Mouse (Mus musculus) liver, embryonic 15.5 days (tissue): ENCODE measurements at regions not wholly inside any gene's neighbourhood (a gene's known extent, or its start where the extent isn't known, plus 50 kb on each side); places are given as distances from the start of the nearest gene placed in this dataset.

Source experiments
- ATAC-seq: fragments of 200-750 bp; cut with Nextera tagmentation; 2 replicates; pipeline ENCODE4 v1.8.0; 2017; ENCODE audit warnings: moderate number of reproducible peaks, mild to moderate bottlenecking, moderate library complexity; ENCODE audit not compliant: insufficient read depth
- H3K27ac ChIP-seq: fragments of 300-500 bp; sonication (generic); replicated peaks from 2 replicates; pipeline ENCODE4 v1.5.1; 2015; ENCODE audit warnings: mild to moderate bottlenecking, inconsistent platforms
- H3K27me3 ChIP-seq: fragments of 300-500 bp; sonication (generic); 2 replicates; pipeline ENCODE4 v1.6.1; 2015; ENCODE audit warnings: mild to moderate bottlenecking, inconsistent platforms
- H3K36me3 ChIP-seq: fragments of 300-500 bp; sonication (generic); replicated peaks from 2 replicates; pipeline ENCODE4 v1.6.1; 2015; ENCODE audit warnings: moderate library complexity, mild to moderate bottlenecking, inconsistent platforms
- H3K4me1 ChIP-seq: fragments of 300-500 bp; sonication (generic); replicated peaks from 2 replicates; pipeline ENCODE4 v1.6.1; 2015; ENCODE audit warnings: inconsistent platforms
- H3K4me2 ChIP-seq: fragments of 300-500 bp; sonication (generic); 2 replicates; pipeline ENCODE4 v1.6.1; 2015; ENCODE audit warnings: moderate library complexity, mild to moderate bottlenecking, inconsistent platforms
- H3K4me3 ChIP-seq: fragments of 300-500 bp; sonication (generic); replicated peaks from 2 replicates; pipeline ENCODE4 v1.5.1; 2015; ENCODE audit warnings: mild to moderate bottlenecking, inconsistent platforms
- H3K9ac ChIP-seq: fragments of 300-500 bp; sonication (generic); 2 replicates; pipeline ENCODE4 v1.6.1; 2015; ENCODE audit warnings: moderate library complexity, mild to moderate bottlenecking, inconsistent platforms
- H3K9me3 ChIP-seq: fragments of 300-500 bp; sonication (generic); replicated peaks from 2 replicates; pipeline ENCODE4 v1.6.1; 2016; ENCODE audit warnings: inconsistent platforms
- WGBS: fragments of 180-500 bp; shearing (Covaris S2); methylation state at CpG from one replicate; pipeline ENCODE4 v1.1.7; 2015; ENCODE audit warnings: mixed read lengths; ENCODE audit not compliant: insufficient replicate concordance; 5-methylcytosine and 5-hydroxymethylcytosine counted together

- H3K36me3 ChIP-seq: no peaks in the 10 kb centered on the region
- H3K4me1 ChIP-seq: peaks cover 15% of the 10 kb centered on the region; the same call in 1 of the 2 replicates
- WGBS: 21% methylated on average over 23 of the region's 23 CpGs
- ATAC-seq: peak; percentile 60
- no peak overlapping the region for H3K27ac ChIP-seq
- no peak overlapping the region for H3K4me3 ChIP-seq
- peak overlapping the region; percentile 18 for H3K4me2 ChIP-seq
- no peaks in the 10 kb centered on the region for H3K9me3 ChIP-seq
- H3K9ac ChIP-seq: no peak overlapping the region
- no peaks in the 10 kb centered on the region for H3K27me3 ChIP-seq
Observed at GRCm38 (mm10) chr15:93094202-93095135, 180.5 kb downstream of the Gxylt1 start.

DNA sequence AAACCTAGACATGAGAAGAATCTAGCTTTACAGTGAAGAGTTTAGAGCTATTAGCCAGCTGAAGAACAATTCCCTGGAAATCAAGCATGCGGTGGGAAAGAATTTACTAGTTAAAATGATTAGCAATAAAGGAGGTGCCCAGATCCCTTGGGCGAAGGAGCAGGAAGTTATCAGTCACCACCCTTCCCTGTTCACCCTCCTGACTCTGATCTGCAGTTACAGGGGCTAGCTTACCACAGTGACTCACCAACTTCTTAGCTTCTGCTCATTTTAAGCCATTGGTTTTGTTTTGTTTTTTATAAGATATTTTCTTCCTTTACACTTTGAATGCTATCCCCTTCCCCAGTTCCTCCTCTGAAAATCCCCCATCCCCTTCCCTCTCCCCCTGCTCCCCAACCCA, 183.6 kb downstream of the Gxylt1 start:
- H3K4me2 ChIP-seq: no peak overlapping the region
- H3K9me3 ChIP-seq: no peaks in the 10 kb centered on the region
- no peak for ATAC-seq
- H3K36me3 ChIP-seq: no peaks in the 10 kb centered on the region
- peaks cover 15% of the 10 kb centered on the region; the same call in 1 of the 2 replicates for H3K4me1 ChIP-seq
- 24% methylated on average over 2 of the region's 2 CpGs for WGBS
- no peak overlapping the region for H3K27ac ChIP-seq
- H3K27me3 ChIP-seq: no peaks in the 10 kb centered on the region
- H3K4me3 ChIP-seq: no peak overlapping the region
- H3K9ac ChIP-seq: no peak overlapping the region

DNA sequence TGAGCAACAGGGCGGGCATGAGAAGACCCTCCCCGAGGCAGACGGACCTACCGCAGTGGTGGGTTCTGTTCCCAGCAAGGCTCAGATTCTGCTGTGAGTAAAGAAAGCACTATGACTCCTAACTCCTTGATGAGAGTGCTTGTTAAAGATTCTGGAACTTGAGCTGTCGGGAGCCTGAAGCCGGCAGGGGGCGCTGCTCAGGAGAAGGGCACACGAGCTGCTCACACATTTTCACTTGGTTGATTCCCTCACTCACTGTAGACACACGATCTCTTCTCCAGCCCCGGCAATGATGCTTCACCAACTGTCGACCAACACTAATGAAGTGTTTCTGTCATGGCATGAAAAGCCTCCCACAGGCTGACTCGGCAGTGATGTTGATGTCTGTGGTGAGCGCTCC, 185.6 kb downstream of the Gxylt1 start:
- H3K27me3 ChIP-seq: no peaks in the 10 kb centered on the region
- no peak overlapping the region for H3K4me3 ChIP-seq
- no peak overlapping the region for H3K9ac ChIP-seq
- H3K9me3 ChIP-seq: no peaks in the 10 kb centered on the region
- H3K36me3 ChIP-seq: no peaks in the 10 kb centered on the region
- ATAC-seq: no peak
- H3K4me1 ChIP-seq: peaks cover 10% of the 10 kb centered on the region; the same call in 1 of the 2 replicates
- H3K4me2 ChIP-seq: no peak overlapping the region
- WGBS: 15% methylated on average over 13 of the region's 13 CpGs
- no peak overlapping the region for H3K27ac ChIP-seq

GRCm38 (mm10) chr15:93084967-93085617, 189.9 kb downstream of the Gxylt1 start:
- Histone ChIP-seq H3K4me3 (no peak overlapping the region), H3K4me1 (no peaks in the 10 kb centered on the region), H3K4me2 (no peak overlapping the region), H3K9ac (no peak overlapping the region), H3K27me3 (no peaks in the 10 kb centered on the region), H3K27ac (no peak overlapping the region), H3K9me3 (no peaks in the 10 kb centered on the region), H3K36me3 (no peaks in the 10 kb centered on the region)
- WGBS: 61% methylated on average over 14 of the region's 14 CpGs
- ATAC-seq: no peak

GRCm38 (mm10) chr15:93074070-93074469, 200.9 kb downstream of the Gxylt1 start:
- ATAC-seq: no peak
- Histone ChIP-seq H3K27ac (no peak overlapping the region), H3K36me3 (no peaks in the 10 kb centered on the region), H3K4me2 (no peak overlapping the region), H3K4me3 (no peak overlapping the region), H3K9ac (no peak overlapping the region), H3K4me1 (no peaks in the 10 kb centered on the region), H3K27me3 (no peaks in the 10 kb centered on the region), H3K9me3 (no peaks in the 10 kb centered on the region)
- WGBS: 39% methylated on average over 6 of the region's 6 CpGs

GRCm38 (mm10) chr15:93062213-93063131, 212.5 kb downstream of the Gxylt1 start:
- Histone ChIP-seq H3K4me1 (no peaks in the 10 kb centered on the region), H3K9me3 (no peaks in the 10 kb centered on the region), H3K27ac (no peak overlapping the region), H3K36me3 (no peaks in the 10 kb centered on the region), H3K27me3 (no peaks in the 10 kb centered on the region), H3K4me2 (no peak overlapping the region), H3K9ac (no peak overlapping the region), H3K4me3 (no peak overlapping the region)
- WGBS: 60% methylated on average over 10 of the region's 10 CpGs
- no peak for ATAC-seq

DNA sequence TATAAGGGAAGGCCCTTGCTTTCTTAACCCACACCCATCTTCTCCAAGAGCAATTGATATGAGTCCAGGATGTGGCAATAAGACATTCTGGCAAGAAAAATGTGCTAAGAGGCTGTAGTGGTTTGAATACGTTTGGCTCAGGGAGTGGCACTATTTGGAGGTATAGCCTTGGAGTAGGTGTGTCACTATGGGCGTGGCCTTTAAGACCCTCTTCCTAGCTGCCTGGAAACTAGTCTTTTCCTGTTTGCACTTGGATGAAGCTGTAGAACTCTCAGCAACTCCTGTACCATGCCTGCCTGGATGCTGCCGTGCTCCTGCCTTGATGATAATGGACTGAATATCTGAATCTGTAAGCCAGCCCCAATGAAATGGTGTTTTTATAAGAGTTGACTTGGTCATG, 221.5 kb downstream of the Gxylt1 start:
- no peak for ATAC-seq
- Histone ChIP-seq H3K4me1 (no peaks in the 10 kb centered on the region), H3K27me3 (no peaks in the 10 kb centered on the region), H3K9me3 (no peaks in the 10 kb centered on the region), H3K4me2 (no peak overlapping the region), H3K4me3 (no peak overlapping the region), H3K9ac (no peak overlapping the region), H3K27ac (no peak overlapping the region), H3K36me3 (no peaks in the 10 kb centered on the region)
- WGBS: 61% methylated on average over 3 of the region's 3 CpGs

DNA sequence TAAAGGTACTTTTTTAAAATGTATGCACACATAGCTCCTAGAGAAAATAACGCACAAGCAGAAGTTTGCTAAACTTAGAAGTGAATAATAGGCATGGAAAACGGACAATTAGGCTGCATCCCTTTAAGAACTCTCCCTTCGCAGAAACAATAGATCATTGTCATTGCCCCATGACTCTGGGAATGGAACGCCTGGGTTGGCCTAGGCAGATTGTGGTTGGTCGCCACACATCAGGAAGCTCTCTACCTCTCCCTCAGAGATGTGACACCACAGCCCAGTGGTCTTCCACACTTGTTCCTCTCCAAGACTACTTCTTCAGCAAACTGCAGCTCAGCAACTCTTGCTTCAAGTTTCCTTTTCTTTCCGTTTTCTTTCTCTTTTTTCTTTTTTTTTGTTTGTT, 247.8 kb downstream of the Gxylt1 start:
- Histone ChIP-seq H3K27ac (no peak overlapping the region), H3K9me3 (no peaks in the 10 kb centered on the region), H3K27me3 (no peaks in the 10 kb centered on the region), H3K9ac (no peak overlapping the region), H3K36me3 (no peaks in the 10 kb centered on the region), H3K4me1 (no peaks in the 10 kb centered on the region), H3K4me2 (no peak overlapping the region), H3K4me3 (no peak overlapping the region)
- WGBS: 23% methylated on average over 6 of the region's 6 CpGs
- no peak for ATAC-seq

GRCm38 (mm10) chr15:93026456-93027078, 248.4 kb downstream of the Gxylt1 start:
- Histone ChIP-seq H3K27me3 (no peaks in the 10 kb centered on the region), H3K9me3 (no peaks in the 10 kb centered on the region), H3K4me3 (no peak overlapping the region), H3K27ac (no peak overlapping the region), H3K4me1 (no peaks in the 10 kb centered on the region), H3K36me3 (no peaks in the 10 kb centered on the region), H3K4me2 (no peak overlapping the region), H3K9ac (no peak overlapping the region)
- 31% methylated on average over 11 of the region's 11 CpGs for WGBS
- ATAC-seq: no peak

DNA sequence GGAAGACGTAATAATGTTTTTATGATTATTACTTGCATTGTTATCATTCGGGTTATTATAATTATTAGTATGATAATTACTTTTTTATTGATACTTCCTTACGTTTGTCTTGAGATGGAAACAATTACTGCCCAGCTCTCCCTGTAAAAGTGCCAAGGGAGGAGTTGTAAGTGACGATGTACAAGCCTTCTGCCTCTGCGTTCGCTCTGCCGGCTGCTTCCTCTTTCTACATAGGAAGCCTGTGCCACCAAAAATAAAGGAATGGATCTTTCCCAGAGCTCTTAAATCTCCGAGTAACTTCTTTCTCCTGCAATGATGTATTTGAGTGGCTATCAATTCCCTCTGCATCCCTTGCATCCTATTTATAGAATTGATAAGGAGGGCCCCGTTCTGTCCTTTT, 249.2 kb downstream of the Gxylt1 start:
- no peak overlapping the region for H3K4me3 ChIP-seq
- no peak for ATAC-seq

More for the DNA sequence above, 249.2 kb downstream of the Gxylt1 start:
- H3K9me3 ChIP-seq: no peaks in the 10 kb centered on the region
- H3K36me3 ChIP-seq: no peaks in the 10 kb centered on the region
- H3K27me3 ChIP-seq: no peaks in the 10 kb centered on the region
- H3K27ac ChIP-seq: no peak overlapping the region
- no peak overlapping the region for H3K9ac ChIP-seq
- no peaks in the 10 kb centered on the region for H3K4me1 ChIP-seq
- 27% methylated on average over 9 of the region's 9 CpGs for WGBS
- no peak overlapping the region for H3K4me2 ChIP-seq
